Mouse (Mus musculus): ENCODE results near the gene Prkaca. TPM values are rescaled to one million over a fixed set of nuclear protein-coding genes. Genes with fewer than 3 reads are reported as not detected.
A peak's percentile ranks its signal among the peaks of the same experiment; 100 is the strongest.
"Not testable (repeated sequence)": the region's sequence is repeated elsewhere in the genome, so short reads cannot be mapped to it uniquely, and the experiment has no call there.

The Prkaca gene
- polyA plus RNA-seq, 1 experiment from 2014 or later = 197 TPM

- H3K4me1 ChIP-seq = peaks cover 73% of the 10 kb centered on the region
- no peak for ATAC-seq (ENCODE audit: extremely low read depth, insufficient number of reproducible peaks, low FRiP score, low TSS enrichment)
- no peak overlapping the region for H3K4me3 ChIP-seq
- no peaks in the 10 kb centered on the region for H3K9me3 ChIP-seq
- no peak overlapping the region for H3K9ac ChIP-seq
- no peak overlapping the region for H3K27ac ChIP-seq (replicated peaks)
- H3K27me3 ChIP-seq (replicated peaks) = no peaks in the 10 kb centered on the region
- 82% methylated on average over 4 of the region's 4 CpGs for WGBS
- no peak overlapping the region for H3K4me2 ChIP-seq
- peaks cover 20% of the 10 kb centered on the region for H3K36me3 ChIP-seq
Observed at GRCm38 (mm10) chr8:83976101-83976630, 3.4 kb downstream of the Prkaca start.

- H3K36me3 ChIP-seq = peaks cover 27% of the 10 kb centered on the region
- H3K27me3 ChIP-seq (replicated peaks) = no peaks in the 10 kb centered on the region
- H3K9me3 ChIP-seq = no peaks in the 10 kb centered on the region
- no peak for ATAC-seq (ENCODE audit: extremely low read depth, insufficient number of reproducible peaks, low FRiP score, low TSS enrichment)
- WGBS = 80% methylated on average over 5 of the region's 5 CpGs
- H3K9ac ChIP-seq = peak overlapping the region; percentile 69; the same call in 1 of the 2 replicates
- H3K4me1 ChIP-seq = peaks cover 76% of the 10 kb centered on the region
- no peak overlapping the region for H3K4me3 ChIP-seq
- peak overlapping the region; percentile 42 for H3K4me2 ChIP-seq
- peak overlapping the region; percentile 95 for H3K27ac ChIP-seq (replicated peaks)
Observed at GRCm38 (mm10) chr8:83976779-83977350, 4.1 kb downstream of the Prkaca start.

GRCm38 (mm10) chr8:83977646-83978045 lies 4.9 kb downstream of the Prkaca start:
- peak overlapping the region; percentile 69 for H3K9ac ChIP-seq
- WGBS = 38% methylated on average over 6 of the region's 6 CpGs
- H3K4me1 ChIP-seq = peaks cover 73% of the 10 kb centered on the region
- H3K4me2 ChIP-seq = peak overlapping the region; percentile 42
- peaks cover 35% of the 10 kb centered on the region for H3K36me3 ChIP-seq
- ATAC-seq (ENCODE audit: extremely low read depth, insufficient number of reproducible peaks, low FRiP score, low TSS enrichment) = no peak
- H3K9me3 ChIP-seq = no peaks in the 10 kb centered on the region
- H3K27ac ChIP-seq (replicated peaks) = peak overlapping the region; percentile 95
- H3K4me3 ChIP-seq = peak overlapping the region; percentile 6; the same call in 1 of the 2 replicates
- no peaks in the 10 kb centered on the region for H3K27me3 ChIP-seq (replicated peaks)

- Histone ChIP-seq H3K4me1 (peaks cover 73% of the 10 kb centered on the region), H3K4me3 (peak overlapping the region; percentile 6; the same call in 1 of the 2 replicates), H3K27ac (replicated peaks) (peak overlapping the region; percentile 95), H3K36me3 (peaks cover 40% of the 10 kb centered on the region), H3K27me3 (replicated peaks) (no peaks in the 10 kb centered on the region), H3K9ac (peak overlapping the region; percentile 69), H3K9me3 (no peaks in the 10 kb centered on the region), H3K4me2 (peak overlapping the region; percentile 42)
- WGBS = 62% methylated on average over 9 of the region's 9 CpGs
- ATAC-seq (ENCODE audit: extremely low read depth, insufficient number of reproducible peaks, low FRiP score, low TSS enrichment) = no peak
Observed at GRCm38 (mm10) chr8:83978200-83978599, 5.4 kb downstream of the Prkaca start.

- Histone ChIP-seq H3K4me3 (no peak overlapping the region), H3K9ac (peak overlapping the region; percentile 69), H3K4me2 (peak overlapping the region; percentile 35), H3K27ac (replicated peaks) (peak overlapping the region; percentile 95), H3K27me3 (replicated peaks) (no peaks in the 10 kb centered on the region), H3K9me3 (no peaks in the 10 kb centered on the region), H3K36me3 (peaks cover 59% of the 10 kb centered on the region), H3K4me1 (peaks cover 56% of the 10 kb centered on the region)
- WGBS = 35% methylated on average over 1 of the region's 1 CpGs
- ATAC-seq (ENCODE audit: extremely low read depth, insufficient number of reproducible peaks, low FRiP score, low TSS enrichment) = peak; percentile 77; the same call in 1 of the 2 replicates
Observed at GRCm38 (mm10) chr8:83980250-83980649, 7.5 kb downstream of the Prkaca start.

GRCm38 (mm10) chr8:83980845-83981244 lies 8.1 kb downstream of the Prkaca start:
- H3K4me2 ChIP-seq = peak overlapping the region; percentile 35; the same call in 1 of the 2 replicates
- WGBS = 65% methylated on average over 8 of the region's 8 CpGs
- ATAC-seq (ENCODE audit: extremely low read depth, insufficient number of reproducible peaks, low FRiP score, low TSS enrichment) = no peak
- peak overlapping the region; percentile 64 for H3K9ac ChIP-seq
- H3K27ac ChIP-seq (replicated peaks) = peak overlapping the region; percentile 95
- no peak overlapping the region for H3K4me3 ChIP-seq
- H3K9me3 ChIP-seq = no peaks in the 10 kb centered on the region
- H3K4me1 ChIP-seq = peaks cover 56% of the 10 kb centered on the region
- peaks cover 65% of the 10 kb centered on the region for H3K36me3 ChIP-seq
- no peaks in the 10 kb centered on the region for H3K27me3 ChIP-seq (replicated peaks)

GRCm38 (mm10) chr8:83981533-83981932 lies 8.7 kb downstream of the Prkaca start:
- no peak for ATAC-seq (ENCODE audit: extremely low read depth, insufficient number of reproducible peaks, low FRiP score, low TSS enrichment)
- Histone ChIP-seq H3K9me3 (no peaks in the 10 kb centered on the region), H3K36me3 (peaks cover 72% of the 10 kb centered on the region), H3K4me2 (no peak overlapping the region), H3K4me3 (no peak overlapping the region), H3K27me3 (replicated peaks) (no peaks in the 10 kb centered on the region), H3K4me1 (peaks cover 49% of the 10 kb centered on the region), H3K9ac (no peak overlapping the region), H3K27ac (replicated peaks) (peak overlapping the region; percentile 95)
- WGBS = 89% methylated on average over 7 of the region's 7 CpGs

- Histone ChIP-seq H3K4me1 (peaks cover 40% of the 10 kb centered on the region), H3K4me3 (no peak overlapping the region), H3K9ac (no peak overlapping the region), H3K36me3 (peaks cover 81% of the 10 kb centered on the region), H3K4me2 (no peak overlapping the region), H3K27ac (replicated peaks) (no peak overlapping the region), H3K9me3 (no peaks in the 10 kb centered on the region), H3K27me3 (replicated peaks) (no peaks in the 10 kb centered on the region)
- 68% methylated on average over 4 of the region's 4 CpGs for WGBS
- ATAC-seq (ENCODE audit: extremely low read depth, insufficient number of reproducible peaks, low FRiP score, low TSS enrichment) = no peak
Observed at GRCm38 (mm10) chr8:83982449-83982848, 9.7 kb downstream of the Prkaca start.

- Histone ChIP-seq H3K4me1 (peaks cover 32% of the 10 kb centered on the region), H3K36me3 (peaks cover 84% of the 10 kb centered on the region)
- ATAC-seq (ENCODE audit: extremely low read depth, insufficient number of reproducible peaks, low FRiP score, low TSS enrichment); H3K9ac ChIP-seq; H3K27me3 ChIP-seq (replicated peaks); H3K27ac ChIP-seq (replicated peaks); H3K4me2 ChIP-seq; H3K4me3 ChIP-seq; H3K9me3 ChIP-seq: not testable (repeated sequence)
- WGBS = 97% methylated on average over 2 of the region's 2 CpGs
Observed at GRCm38 (mm10) chr8:83983222-83983621, 10.4 kb downstream of the Prkaca start.

- Histone ChIP-seq H3K4me2 (no peak overlapping the region), H3K27me3 (replicated peaks) (no peaks in the 10 kb centered on the region), H3K9me3 (no peaks in the 10 kb centered on the region), H3K4me1 (no peaks in the 10 kb centered on the region), H3K9ac (no peak overlapping the region), H3K27ac (replicated peaks) (no peak overlapping the region), H3K36me3 (peaks cover 99% of the 10 kb centered on the region), H3K4me3 (no peak overlapping the region)
- 82% methylated on average over 7 of the region's 7 CpGs for WGBS
- ATAC-seq (ENCODE audit: extremely low read depth, insufficient number of reproducible peaks, low FRiP score, low TSS enrichment) = no peak
Observed at GRCm38 (mm10) chr8:83989243-83989642, 16.4 kb downstream of the Prkaca start.

GRCm38 (mm10) chr8:83990170-83990569 lies 17.4 kb downstream of the Prkaca start:
- Histone ChIP-seq H3K4me1 (no peaks in the 10 kb centered on the region), H3K4me2 (no peak overlapping the region), H3K9me3 (no peaks in the 10 kb centered on the region), H3K36me3 (peaks cover 99% of the 10 kb centered on the region), H3K4me3 (no peak overlapping the region), H3K27me3 (replicated peaks) (no peaks in the 10 kb centered on the region), H3K9ac (no peak overlapping the region), H3K27ac (replicated peaks) (no peak overlapping the region)
- ATAC-seq (ENCODE audit: extremely low read depth, insufficient number of reproducible peaks, low FRiP score, low TSS enrichment) = no peak
- 90% methylated on average over 14 of the region's 14 CpGs for WGBS

- H3K4me3 ChIP-seq = no peak overlapping the region
- no peak for ATAC-seq (ENCODE audit: extremely low read depth, insufficient number of reproducible peaks, low FRiP score, low TSS enrichment)
- no peak overlapping the region for H3K4me2 ChIP-seq
- H3K9ac ChIP-seq = no peak overlapping the region
- WGBS = 63% methylated on average over 2 of the region's 2 CpGs
- H3K27ac ChIP-seq (replicated peaks) = no peak overlapping the region
- H3K9me3 ChIP-seq = no peaks in the 10 kb centered on the region
- peaks cover 78% of the 10 kb centered on the region for H3K36me3 ChIP-seq
- H3K27me3 ChIP-seq (replicated peaks) = no peaks in the 10 kb centered on the region
- H3K4me1 ChIP-seq = peaks cover 8% of the 10 kb centered on the region
Observed at GRCm38 (mm10) chr8:83992488-83992887, 19.7 kb downstream of the Prkaca start.
